Mouse (Mus musculus) c-Kit-positive CD71-positive TER-119-negative erythroid progenitor cells, embryonic 14.5 days (primary cell): ENCODE measurements around the gene Afg1l.

Experiments
- DNase-seq: peaks from one replicate; pipeline ENCODE4 v3.0.0-alpha.2; 2013; ENCODE audit warnings: low read depth

Gene Afg1l

DNA sequence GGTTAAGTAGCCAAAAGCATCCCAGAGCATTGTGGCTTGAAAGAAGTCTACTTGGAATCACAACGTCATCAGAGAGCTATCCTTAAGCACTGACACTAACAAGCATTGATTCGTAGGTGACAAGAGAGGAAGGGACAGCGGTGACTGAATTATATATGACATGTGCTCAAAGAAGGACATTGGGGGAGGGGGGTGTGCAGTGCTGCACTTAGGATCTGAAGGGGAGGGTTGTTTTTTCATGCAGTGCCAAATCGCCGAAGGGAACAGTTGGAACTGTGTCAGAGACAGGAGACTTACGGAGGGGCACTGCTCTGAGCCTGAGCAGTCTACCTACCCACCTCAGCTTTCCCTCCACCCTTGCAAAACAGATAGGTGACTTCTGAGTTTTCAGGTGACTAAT lies 94.7 kb downstream of the Afg1l start:
- DNase-seq, result no peak

DNA sequence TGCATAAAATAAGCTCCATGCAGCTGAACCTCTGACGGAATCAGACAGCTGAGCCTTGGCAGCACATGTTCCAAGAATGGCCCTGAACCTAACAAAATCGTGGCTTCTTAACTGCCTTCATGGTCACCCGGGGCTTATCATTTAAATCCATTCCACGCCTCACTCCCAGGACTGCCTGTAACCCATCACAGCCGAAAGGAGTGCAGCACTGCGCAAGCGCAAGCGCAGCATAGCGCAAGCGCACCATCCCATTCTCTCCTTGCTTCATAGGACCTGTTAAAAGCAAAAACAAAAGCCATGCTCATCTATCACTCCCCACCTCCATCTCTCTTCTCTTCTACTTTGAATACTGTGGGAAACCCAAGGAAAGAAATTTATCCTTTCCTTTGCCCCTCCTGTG lies 114.1 kb downstream of the Afg1l start:
- no peak for DNase-seq

DNA sequence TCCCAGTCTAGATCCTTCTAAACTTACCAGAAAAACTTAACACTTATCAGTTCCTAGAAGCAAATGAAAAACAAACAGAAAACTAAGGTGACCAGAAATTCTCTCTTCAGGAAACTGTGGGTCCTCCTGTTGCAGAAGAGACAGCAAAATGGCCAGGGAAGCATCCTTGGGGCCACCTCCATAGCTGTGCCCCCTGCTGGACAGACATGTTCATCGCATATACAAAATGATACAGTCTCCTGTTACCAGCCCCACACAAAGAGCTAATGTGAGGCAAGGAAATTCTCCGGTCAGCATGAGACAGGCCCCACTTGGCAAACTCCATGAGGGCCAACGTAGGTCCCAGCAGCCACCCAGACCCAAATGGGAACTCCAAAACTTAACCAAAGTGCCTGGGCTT lies 122.4 kb downstream of the Afg1l start:
- DNase-seq, result peak; percentile 9

DNA sequence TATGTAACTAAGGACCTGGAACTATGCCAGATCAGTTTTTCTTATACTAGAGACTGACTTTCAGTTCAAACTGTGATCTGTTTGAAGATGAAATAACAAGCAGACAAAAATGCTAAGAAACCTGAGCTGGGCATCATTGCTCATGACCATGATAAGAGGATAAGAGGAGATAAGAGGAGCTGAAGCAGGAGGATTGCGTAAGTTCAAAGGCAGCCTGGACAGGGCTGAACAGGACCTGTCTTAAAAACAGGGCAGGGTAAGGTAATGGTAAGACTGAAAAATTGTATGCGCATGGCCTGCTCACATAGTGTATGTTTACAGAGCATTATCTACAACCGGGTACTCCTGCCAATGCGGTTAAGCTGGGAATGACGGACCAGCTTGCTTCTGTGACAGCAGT lies 130.4 kb downstream of the Afg1l start:
- no peak for DNase-seq

DNA sequence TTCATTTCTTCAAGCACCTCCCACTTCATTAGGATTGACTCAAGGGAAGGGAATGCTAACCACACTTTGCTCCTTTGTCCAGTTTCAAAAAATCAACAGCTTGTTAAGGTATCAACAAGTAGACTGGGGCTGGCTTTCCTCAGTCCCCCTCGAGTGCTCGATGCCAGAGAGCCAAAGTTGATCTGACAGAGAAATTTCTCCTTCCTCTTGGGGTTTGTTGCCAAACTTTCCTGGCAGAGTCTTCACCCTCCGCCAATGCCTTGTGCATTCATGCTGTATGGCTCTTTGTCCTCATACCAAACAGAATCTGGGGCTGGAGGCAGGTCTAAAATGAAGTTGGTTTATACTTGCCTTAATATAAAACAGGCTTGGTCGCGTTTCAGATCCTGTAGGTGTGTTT lies 131.2 kb downstream of the Afg1l start:
- no peak for DNase-seq

DNA sequence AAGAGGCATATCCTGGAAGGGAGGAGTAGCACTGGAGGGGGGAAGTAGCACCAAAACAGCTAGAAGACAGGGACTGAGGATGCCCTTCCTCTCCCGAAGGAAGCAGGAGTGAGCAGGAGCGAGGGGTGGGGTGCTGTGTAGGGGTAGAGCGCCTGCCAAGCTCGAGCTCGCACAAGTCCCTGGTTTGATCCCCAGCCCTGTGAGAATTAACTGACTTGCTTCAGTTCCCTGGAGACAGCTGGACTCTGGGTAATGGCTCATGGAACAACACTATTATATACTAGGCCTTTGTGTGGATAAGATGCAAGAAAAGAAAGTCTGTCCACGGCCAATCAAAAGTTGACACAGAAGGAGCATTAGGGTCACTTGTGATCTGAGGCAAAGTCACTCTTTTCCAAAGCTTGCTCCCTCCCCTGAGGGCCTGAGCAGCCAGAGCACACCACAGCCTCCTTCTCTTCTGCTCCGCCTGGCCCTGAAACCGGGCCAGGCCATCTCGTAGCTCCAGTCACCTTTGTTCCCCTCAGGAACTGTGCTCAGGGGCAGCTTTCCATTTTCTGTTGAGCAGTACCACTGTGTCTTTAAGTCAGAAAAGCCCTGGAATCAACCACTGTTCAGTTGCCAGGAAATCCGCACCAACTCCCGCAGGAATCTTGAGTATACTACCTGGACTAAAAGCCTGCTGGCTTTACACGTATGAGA lies 132.0 kb downstream of the Afg1l start:
- DNase-seq, result no peak

DNA sequence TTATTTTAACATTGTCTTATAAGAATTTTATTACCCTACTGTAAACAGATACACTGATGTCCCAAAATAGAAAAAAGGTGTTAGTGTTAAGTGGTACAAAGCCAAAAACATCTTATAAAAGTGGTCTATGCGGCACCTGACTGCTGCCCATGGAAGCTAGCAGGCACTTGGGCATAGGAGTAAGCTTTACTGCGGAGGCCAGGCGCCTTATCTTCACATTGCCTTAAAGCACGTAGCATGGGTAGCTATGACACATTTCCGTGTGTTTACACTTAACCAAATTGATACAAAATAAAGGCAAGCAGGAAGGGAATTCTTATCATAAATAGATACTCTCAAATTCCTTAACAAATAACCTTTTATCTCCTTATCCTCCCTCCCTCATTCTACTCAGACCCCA lies 135.7 kb downstream of the Afg1l start:
- no peak for DNase-seq

DNA sequence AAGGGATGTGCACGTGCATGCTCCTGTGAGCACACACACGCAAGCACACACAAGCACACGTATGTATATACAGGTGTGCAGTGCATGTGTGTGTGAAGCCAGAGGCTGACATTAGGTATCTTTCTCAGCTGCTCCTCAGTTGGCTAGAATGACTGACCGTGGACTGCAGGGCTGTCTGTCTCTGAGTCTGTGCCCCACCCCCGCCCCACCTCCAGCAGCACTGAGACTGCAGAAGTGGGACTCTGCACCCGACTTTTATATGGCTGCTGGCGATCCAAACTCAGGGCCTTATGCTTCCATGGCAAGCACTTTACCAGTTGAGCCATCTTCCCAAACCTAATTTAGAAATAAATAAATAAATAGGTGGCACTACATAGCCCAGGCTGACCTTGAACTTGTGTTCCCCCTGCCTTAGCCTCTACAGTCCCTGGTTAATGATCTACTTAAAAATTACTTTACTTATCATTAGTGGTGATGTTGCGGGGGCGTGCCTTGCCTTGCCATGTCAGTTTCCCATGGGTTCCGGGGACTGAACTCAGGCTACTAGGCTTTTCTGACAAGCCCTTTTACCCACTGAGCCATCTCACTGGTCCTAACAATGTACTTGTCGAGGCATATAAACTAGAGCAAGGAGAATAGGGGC lies 136.4 kb downstream of the Afg1l start:
- no peak for DNase-seq

DNA sequence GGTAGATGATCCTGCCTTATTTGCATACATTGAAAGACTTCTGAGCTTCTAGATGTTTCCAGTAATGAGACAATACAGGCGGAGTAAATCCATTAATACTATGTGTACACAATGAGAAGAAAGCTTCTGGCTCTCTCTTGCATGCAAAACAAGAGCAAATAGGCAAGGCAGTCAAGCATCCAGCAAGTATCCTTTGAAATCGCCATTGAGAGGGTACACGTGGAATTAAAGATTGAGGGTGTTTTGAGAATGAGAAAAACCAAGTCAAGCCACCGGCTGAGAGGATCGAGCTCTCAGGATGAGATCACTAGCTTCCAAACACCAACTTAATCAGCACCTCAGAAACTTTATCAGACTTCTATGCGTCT lies 138.0 kb downstream of the Afg1l start:
- DNase-seq, result no peak

DNA sequence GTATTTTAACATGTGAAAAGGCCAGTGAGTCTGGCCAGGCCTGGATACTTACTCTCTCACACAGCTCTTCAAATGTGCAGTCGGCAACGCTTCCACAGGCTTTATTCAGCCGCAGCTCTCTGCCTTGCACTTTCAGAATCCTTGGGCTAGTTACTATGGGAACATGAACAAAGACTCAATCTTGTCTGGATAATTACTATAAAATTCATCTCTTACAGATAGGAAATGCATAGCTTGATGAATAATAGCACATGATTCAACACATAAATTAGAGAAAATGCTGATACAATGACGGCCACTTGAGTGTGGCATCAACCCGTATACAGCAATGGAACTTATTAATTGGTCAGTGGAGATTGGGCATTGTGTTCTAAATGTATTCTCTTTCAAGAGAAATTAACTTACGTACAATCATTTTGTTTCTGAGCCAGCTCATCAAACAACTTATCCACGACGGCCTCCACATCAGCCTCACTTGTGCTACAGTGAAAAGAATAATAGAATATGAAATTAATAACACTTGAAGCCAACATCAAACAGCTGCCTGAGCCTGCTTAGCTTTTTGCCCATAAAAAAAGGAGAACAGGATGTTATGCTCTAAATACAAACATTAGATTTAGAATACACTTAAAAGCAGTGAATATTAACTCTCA lies 138.5 kb downstream of the Afg1l start:
- DNase-seq, result no peak

DNA sequence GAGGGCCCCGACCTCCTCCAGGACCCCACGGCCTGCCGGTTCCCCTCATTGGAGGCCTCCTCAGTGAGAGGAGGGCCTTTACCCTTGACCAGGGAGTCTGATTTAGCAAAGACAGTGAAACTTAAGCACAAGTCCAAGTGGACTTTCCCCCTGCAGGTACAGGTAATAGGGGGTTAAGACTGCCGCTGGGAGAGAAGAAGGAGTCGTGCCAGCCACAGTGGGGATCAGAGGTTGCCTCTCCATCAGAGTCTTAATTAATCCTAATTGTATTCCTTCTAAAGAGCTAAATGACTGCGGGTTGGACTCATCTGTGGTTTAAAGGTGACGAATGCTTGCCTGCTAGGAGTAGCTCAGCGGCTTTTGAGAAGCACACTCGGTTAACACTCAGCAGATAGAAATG lies 139.9 kb downstream of the Afg1l start:
- DNase-seq, result no peak

DNA sequence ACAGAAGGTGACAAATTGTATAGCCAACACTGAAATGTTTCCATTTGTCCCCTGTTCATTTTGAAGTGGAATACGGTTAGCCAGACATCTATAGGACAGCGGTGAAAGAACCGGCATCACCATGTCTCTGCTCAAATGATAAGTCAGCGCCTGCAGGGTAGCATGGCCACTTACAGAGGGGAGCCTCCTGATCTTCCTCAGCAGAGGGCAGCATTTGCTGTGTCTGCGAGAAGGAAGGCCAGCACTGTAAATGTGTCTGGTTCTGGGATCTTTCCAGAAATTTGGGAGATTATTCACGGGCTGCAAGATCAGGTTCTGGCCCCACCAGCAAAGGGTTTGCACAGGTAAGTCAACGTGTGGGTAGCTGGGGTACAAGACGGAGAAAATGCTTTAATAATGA lies 150.8 kb downstream of the Afg1l start:
- no peak for DNase-seq

DNA sequence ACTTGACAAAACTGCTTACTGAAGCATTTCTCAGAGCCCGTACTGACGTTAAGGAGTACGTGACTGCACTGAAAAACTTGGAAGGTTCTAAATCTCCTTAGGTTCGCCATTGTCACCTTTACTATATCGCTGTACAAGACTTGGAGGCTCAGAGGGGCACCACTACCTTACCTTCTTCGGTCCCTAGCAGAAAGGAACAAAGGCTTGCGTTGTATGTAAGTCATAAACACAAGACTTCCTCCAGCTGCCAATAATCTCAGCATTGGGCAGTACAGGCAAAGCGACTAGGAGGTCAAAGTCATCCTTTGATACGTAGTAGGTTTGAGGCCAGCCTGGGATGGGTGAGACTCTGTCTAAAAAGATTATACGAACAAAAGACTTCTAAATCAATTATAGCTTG lies 153.1 kb downstream of the Afg1l start:
- no peak for DNase-seq

DNA sequence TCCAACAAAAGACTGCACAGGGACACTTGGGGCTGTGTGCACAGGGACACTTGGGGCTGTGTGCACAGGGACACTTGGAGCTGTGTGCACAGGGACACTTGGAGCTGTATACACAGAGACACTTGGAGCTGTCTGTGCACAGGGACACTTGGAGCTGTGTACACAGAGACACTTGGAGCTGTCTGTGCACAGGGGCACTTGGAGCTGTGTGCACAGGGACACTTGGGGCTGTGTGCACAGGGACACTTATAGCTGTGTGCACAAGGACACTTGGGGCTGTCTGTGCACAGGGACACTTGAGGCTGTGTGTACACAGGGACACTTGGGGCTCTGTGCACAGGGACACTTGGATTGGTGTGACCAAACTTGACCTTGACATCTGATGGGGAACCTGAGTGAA lies 154.4 kb downstream of the Afg1l start:
- no peak for DNase-seq

DNA sequence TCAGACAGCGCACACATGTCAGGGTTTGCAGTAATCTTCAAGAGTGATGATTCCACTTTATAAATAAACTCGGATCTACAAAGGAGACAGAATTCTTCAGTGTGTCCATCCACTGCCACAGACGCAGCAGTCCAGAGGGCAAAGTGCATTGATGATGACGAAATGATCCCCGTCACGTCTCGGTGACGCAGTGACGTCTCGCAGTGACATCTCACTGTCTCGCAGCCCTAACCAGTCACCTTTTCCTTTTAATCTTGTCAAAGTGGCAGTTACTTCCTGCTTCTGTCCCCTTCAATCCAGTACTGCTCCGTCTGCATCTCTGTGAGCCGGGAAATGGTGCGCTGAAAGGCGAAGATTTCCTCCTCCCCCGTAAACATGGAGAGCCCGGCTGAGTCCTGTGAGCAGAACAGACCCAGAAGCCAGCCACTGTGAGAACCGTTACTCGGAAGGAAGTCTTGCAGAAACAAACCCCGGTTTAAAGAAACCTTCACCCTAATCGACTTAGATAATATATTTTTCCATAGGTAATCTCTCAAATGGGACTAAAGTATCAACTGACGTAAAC lies 165.1 kb downstream of the Afg1l start:
- no peak for DNase-seq

DNA sequence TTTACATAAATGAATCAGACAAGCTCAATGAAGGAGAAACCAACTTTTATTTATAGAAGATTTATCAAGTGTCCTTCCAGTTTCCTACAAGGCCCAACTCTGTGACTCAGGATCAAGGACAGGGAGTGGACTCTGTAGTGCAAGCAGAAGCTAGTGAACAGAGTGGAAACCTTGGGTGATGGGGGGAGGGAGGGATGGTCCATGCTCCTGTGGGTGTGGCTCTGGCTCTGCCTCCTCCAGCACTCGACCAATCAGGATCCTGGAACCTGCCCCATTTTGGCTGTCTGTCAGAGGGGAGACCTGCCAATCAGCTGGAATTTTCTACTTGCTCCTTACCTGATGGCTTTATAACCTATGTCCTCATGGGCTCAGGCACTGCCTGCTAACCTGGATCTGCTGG lies 165.8 kb downstream of the Afg1l start:
- no peak for DNase-seq

DNA sequence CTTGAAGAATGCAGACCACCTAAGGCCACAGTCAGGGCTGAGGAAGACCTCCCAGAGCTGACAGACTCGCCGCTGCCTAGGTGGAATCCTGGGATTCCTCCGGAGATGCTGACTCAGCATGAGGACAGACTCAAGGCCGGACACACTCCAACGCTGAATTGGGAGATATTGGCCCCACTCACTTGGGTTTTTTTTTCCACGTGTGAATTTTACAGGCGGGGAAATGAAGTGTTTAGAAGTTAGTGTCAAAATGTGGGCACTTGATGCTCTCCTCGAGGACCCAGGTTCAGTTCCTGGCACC lies 169.7 kb downstream of the Afg1l start:
- DNase-seq, result no peak

DNA sequence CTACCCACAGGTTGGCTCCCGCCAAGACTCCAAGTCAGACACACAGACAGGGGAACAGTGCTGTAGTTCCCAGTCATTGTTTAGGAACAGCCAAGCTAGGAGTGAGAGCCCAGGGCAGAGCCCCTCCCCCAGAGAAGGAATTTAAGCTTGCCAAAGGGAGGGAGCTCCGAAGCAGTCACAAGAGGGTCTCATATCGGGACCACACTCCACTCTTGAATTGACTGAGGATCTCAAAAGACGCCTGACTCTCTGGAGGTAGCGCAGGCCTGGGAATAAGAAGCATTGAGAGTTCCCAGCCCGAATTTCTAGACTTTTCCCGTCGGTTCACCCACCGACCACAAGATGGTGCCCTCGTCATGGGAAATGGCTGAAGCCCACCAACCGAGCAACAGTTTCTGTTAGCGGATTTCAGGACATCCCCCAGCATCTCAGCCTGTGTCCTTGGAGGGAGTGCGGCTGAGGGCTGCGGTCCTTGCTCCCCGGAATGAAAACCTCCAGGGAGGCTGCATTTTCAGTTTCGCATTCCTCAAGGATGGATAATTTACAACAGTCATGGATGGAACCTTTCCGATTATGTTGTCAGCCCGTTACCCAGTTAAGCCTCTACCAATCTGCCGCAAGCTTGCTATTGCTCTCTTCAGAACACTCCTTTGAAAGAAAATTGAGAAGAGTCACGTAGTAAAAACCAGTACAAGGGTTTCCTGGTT lies 170.2 kb downstream of the Afg1l start:
- no peak for DNase-seq

DNA sequence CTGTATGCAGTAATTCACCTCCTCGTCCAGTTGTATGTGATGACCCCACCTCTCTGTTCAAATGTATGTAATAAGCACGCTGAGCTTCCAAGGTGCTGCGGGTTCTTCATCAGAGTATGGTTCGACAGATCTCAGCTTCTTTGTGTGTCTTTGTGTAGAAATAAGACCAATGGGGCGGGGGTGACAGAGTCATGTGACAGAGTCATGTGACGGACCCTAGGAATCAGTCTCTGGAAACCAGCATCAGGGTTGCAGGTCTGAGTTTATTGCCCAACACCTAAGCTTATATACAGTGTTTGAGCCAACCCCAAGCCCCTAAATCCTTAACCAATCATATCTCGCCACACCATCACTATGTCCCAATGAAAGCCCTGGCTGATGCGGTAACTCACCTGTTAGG lies 171.9 kb downstream of the Afg1l start:
- DNase-seq, result no peak

DNA sequence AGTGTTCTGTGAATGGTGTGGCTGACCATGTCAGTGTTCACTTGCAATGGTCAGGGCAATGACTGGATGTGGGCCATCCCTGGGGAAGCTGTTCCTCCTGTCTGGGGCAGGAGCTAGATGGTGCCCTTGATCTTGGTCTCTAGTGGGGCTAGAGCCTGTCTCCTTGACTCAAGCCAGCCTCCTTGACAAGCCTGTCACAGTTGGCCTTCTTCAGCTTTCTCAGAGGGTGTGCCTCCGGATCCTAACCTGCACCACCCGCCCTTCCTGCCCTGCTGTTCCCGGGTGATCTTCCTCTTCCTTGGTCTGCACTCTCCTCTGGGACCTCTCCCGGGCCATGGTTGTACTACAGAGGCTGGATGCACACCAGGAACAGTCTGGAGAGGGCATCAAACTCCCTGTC lies 177.6 kb downstream of the Afg1l start:
- DNase-seq, result no peak

DNA sequence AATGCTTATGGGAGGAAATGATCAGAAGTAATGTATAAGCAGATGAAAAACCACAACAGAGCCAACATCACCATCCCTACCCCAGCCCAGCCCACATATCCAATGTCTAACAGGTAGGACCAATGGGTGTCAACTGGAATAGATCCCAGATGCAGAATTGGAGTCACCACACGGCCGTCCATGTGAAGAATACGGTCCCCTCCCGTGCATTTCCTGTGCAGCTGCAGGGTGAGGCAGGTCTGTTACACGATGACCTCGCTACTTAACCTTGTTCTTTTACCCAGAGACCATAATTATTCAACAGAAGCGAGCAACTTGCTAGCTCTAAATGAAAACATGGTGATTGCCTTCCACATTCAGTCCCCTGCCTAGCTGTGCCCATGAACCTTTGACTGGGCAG lies 178.4 kb downstream of the Afg1l start:
- no peak for DNase-seq

DNA sequence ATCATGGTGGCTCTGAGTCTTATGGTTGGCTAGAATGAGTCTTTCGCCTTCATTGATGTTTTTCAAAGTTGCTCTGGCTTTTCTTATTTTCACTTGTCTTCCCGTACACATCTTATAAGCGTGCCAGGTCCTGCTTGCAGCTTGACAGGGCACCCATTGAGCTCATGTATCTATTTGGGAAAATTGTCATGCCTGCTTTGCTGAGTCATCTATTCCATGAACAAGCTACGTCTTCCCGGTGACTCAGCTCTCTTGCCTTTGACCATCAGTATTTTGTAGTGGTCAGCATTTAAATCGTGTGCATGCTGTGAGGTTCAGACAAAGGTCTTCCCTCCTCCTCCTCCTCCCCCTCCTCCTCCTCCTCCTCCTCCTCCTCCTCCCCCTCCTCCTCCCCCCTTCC lies 178.9 kb downstream of the Afg1l start:
- no peak for DNase-seq

DNA sequence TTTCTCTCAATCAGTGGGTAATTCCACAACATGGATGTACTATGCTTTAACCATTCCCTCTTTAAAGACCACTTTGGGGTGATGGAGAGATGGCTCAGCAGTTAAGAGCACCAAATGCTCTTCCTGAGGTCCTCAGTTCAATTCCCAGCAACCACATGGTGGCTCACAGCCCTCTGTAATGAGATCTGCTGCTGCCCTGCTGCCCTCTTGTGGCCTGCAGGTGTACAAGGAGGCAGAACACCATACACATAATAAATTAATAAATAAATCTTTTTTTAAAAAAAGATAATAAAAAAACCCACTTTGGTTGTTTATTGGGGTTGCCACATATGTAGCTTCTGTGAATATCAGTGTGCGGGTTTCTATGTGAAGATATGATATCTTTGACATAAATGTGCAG lies 180.4 kb downstream of the Afg1l start:
- DNase-seq, result no peak
